Mouse (Mus musculus): ENCODE measurements at regions not wholly inside any gene's neighbourhood (a gene's known extent, or its start where the extent isn't known, plus 50 kb on each side); places are given as distances from the start of the nearest gene placed in this dataset.

DNA sequence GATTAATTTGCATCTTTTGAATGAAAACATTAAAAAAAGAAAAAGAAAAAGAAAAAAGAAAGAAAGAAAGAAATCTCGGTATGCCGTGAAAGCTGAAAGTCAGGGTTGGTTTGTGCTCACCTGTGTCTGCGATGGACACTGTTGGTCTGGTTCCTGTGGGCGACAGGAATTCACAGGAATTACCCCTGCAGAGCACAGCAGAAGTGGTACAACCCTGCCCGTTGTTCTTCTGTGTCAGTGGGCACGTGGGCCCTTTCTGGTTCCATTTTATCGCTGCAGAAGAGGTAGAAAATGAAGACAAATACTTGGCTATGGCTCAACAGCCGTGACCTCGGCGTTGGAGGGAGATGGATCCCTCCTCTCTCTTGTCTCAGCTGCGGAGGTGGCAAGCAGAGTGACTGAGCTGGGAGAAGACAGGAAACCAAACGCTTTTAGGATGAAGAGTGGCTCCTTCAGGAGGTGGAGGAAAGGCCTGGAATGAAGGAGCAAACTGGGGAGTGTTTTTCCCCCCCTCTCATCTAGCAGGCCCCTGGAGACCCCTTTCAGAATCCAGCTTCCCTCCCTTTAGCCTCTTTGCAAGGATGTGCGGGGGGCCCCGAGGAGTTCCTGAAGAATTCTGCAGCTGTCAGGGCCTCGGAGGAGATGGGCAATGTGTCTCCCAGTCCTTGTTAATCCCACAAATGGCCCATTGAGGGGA, 134.7 kb upstream of the Map3k1 start:
- 31% methylated on average over 15 of the region's 15 CpGs for WGBS
- Histone ChIP-seq H3K4me3 (replicated peaks; ENCODE audit: insufficient read depth, low read depth, low read length) (no peak overlapping the region), H3K4me1 (ENCODE audit: control insufficient read depth, insufficient read depth, low read length) (peaks cover 3% of the 10 kb centered on the region; the same call in 1 of the 2 replicates), H3K27ac (ENCODE audit: insufficient read depth, low read length) (no peak overlapping the region), H3K27me3 (ENCODE audit: control insufficient read depth, insufficient read depth, low read length) (no peaks in the 10 kb centered on the region)
- TF ChIP-seq POLR2A (IDR thresholded peaks at IDR 0.05; ENCODE audit: borderline replicate concordance, insufficient read depth, low read length) (no peak), CTCF (IDR thresholded peaks at IDR 0.05; ENCODE audit: borderline replicate concordance, insufficient read depth, low read depth, low read length) (no peak)
- DNase-seq = peak in 1 of 2 experiments; percentile 13

DNA sequence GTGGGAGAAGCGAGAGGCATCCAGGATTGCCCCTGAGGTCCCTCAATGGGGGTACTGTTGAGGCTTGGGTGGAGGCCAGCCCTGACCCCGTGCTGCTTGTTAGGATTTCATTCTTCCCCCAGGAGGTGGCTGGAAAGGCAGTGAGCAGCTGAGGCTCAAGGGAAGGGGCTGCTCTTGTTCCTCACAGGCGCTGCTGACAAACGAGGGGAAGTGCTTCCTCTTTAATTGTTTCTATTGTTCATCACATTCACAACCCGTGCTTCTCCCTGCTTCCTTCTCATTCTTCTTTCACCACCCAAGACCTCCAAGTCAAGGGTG, 135.3 kb upstream of the Map3k1 start:
- 43% methylated on average over 5 of the region's 5 CpGs for whole genome bisulfite sequencing

DNA sequence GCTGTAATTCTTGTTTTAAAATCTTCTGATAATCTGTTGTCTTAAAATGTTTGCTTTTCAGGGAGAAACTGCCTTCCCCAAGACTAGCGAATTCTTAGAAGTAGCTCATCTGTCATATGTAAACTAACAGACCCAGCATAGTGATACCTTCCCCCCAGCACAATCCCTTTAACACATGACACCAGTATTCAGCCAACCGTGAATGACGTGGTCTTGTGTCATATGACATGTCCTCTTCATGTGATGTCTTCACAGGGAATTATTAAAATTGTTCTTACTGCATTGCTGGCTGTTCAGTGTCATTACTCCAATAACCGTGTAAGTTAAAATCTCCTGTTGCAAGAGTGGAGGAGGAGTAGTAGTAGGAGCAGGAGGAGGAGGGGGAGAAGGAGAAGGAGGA, 137.5 kb upstream of the Map3k1 start:
- Histone ChIP-seq H3K4me1 (ENCODE audit: control insufficient read depth, insufficient read depth, low read length) (peaks cover 3% of the 10 kb centered on the region; the same call in 1 of the 2 replicates), H3K27me3 (ENCODE audit: control insufficient read depth, insufficient read depth, low read length) (no peaks in the 10 kb centered on the region), H3K27ac (ENCODE audit: insufficient read depth, low read length) (no peak overlapping the region), H3K4me3 (replicated peaks; ENCODE audit: insufficient read depth, low read depth, low read length) (no peak overlapping the region)
- no peak for DNase-seq
- TF ChIP-seq CTCF (IDR thresholded peaks at IDR 0.05; ENCODE audit: borderline replicate concordance, insufficient read depth, low read depth, low read length) = no peak
- no peak for TF ChIP-seq POLR2A (IDR thresholded peaks at IDR 0.05; ENCODE audit: borderline replicate concordance, insufficient read depth, low read length)
- WGBS = 82% methylated on average over 4 of the region's 4 CpGs

More for the DNA sequence above, 135.3 kb upstream of the Map3k1 start:
- no peak overlapping the region for H3K4me3 ChIP-seq (replicated peaks; ENCODE audit: insufficient read depth, low read depth, low read length)
- H3K27ac ChIP-seq (ENCODE audit: insufficient read depth, low read length) = no peak overlapping the region
- peaks cover 3% of the 10 kb centered on the region; the same call in 1 of the 2 replicates for H3K4me1 ChIP-seq (ENCODE audit: control insufficient read depth, insufficient read depth, low read length)
- no peak for DNase-seq
- TF ChIP-seq POLR2A (IDR thresholded peaks at IDR 0.05; ENCODE audit: borderline replicate concordance, insufficient read depth, low read length) (no peak), CTCF (IDR thresholded peaks at IDR 0.05; ENCODE audit: borderline replicate concordance, insufficient read depth, low read depth, low read length) (no peak)
- no peaks in the 10 kb centered on the region for H3K27me3 ChIP-seq (ENCODE audit: control insufficient read depth, insufficient read depth, low read length)

DNA sequence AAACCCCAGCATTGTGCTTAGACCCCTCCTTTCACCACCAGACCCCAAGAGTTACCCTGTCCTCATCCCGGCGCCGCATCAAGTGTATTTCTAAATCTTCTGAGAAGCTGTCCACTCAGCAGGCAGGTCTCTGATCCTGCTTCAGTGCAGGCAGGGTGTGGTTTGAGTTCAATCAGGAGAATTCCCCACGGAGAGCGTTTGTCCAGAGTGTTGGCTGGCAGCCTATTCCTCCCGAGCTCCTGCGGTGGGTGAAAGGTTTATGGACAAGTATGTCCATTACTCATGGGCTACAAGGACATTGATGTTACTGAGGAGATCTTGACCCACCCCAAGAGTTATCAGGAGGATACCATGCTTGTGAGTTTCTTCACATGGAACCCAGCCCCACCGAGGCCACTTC, 138.0 kb upstream of the Map3k1 start:
- Histone ChIP-seq H3K27me3 (ENCODE audit: control insufficient read depth, insufficient read depth, low read length) (no peaks in the 10 kb centered on the region), H3K4me3 (replicated peaks; ENCODE audit: insufficient read depth, low read depth, low read length) (no peak overlapping the region), H3K4me1 (ENCODE audit: control insufficient read depth, insufficient read depth, low read length) (peaks cover 3% of the 10 kb centered on the region; the same call in 1 of the 2 replicates), H3K27ac (ENCODE audit: insufficient read depth, low read length) (no peak overlapping the region)
- no peak for TF ChIP-seq CTCF (IDR thresholded peaks at IDR 0.05; ENCODE audit: borderline replicate concordance, insufficient read depth, low read depth, low read length)
- TF ChIP-seq POLR2A (IDR thresholded peaks at IDR 0.05; ENCODE audit: borderline replicate concordance, insufficient read depth, low read length) = no peak
- WGBS = 61% methylated on average over 8 of the region's 8 CpGs
- no peak for DNase-seq

DNA sequence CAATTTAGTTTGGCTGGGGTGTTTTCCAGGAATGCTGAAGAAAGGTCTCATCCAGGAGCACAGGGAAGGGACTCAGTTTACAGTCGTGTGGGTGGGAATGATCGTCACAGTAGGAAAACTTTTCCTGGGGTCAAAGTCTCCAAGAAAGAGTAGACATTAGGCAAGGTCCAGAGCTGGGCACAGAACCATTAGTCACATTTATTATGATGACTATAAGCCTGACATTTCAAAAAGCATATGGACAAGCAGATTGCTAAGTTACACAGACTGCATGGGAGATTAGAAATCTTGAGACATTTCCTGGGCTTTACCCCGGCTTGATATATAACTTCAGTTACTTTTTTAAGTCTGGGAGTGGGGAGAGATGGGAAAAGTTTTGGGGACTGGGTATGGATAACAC, 139.6 kb upstream of the Map3k1 start:
- peaks cover 3% of the 10 kb centered on the region; the same call in 1 of the 2 replicates for H3K4me1 ChIP-seq (ENCODE audit: control insufficient read depth, insufficient read depth, low read length)
- WGBS = 83% methylated on average over 3 of the region's 3 CpGs
- H3K27me3 ChIP-seq (ENCODE audit: control insufficient read depth, insufficient read depth, low read length) = no peaks in the 10 kb centered on the region
- no peak for DNase-seq
- TF ChIP-seq CTCF (IDR thresholded peaks at IDR 0.05; ENCODE audit: borderline replicate concordance, insufficient read depth, low read depth, low read length) (no peak), POLR2A (IDR thresholded peaks at IDR 0.05; ENCODE audit: borderline replicate concordance, insufficient read depth, low read length) (no peak)
- no peak overlapping the region for H3K4me3 ChIP-seq (replicated peaks; ENCODE audit: insufficient read depth, low read depth, low read length)
- H3K27ac ChIP-seq (ENCODE audit: insufficient read depth, low read length) = no peak overlapping the region

DNA sequence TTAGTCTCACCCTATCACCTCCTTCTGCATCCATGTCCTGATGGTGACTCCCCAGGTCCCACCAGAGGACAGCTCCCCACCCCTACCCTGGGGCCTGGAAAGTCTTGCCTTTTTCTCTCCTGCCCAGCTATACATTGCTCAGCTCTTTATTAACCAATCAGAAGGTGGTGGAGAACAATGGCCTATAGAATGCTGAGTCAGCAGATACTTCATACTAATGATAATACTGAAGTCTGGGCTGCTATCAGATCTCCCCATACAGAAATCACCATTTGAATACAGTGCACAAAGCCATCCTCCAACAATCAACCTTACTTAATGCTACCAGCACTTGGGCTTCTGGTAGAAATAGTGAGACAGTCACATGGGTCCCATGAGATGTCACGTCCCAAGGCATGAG, 141.2 kb upstream of the Map3k1 start:
- no peak for DNase-seq
- WGBS = 98% methylated on average over 1 of the region's 1 CpGs
- no peaks in the 10 kb centered on the region for H3K27me3 ChIP-seq (ENCODE audit: control insufficient read depth, insufficient read depth, low read length)
- no peak overlapping the region for H3K27ac ChIP-seq (ENCODE audit: insufficient read depth, low read length)
- no peak overlapping the region for H3K4me3 ChIP-seq (replicated peaks; ENCODE audit: insufficient read depth, low read depth, low read length)
- TF ChIP-seq CTCF (IDR thresholded peaks at IDR 0.05; ENCODE audit: borderline replicate concordance, insufficient read depth, low read depth, low read length) = no peak
- TF ChIP-seq POLR2A (IDR thresholded peaks at IDR 0.05; ENCODE audit: borderline replicate concordance, insufficient read depth, low read length) = no peak
- no peaks in the 10 kb centered on the region for H3K4me1 ChIP-seq (ENCODE audit: control insufficient read depth, insufficient read depth, low read length)

DNA sequence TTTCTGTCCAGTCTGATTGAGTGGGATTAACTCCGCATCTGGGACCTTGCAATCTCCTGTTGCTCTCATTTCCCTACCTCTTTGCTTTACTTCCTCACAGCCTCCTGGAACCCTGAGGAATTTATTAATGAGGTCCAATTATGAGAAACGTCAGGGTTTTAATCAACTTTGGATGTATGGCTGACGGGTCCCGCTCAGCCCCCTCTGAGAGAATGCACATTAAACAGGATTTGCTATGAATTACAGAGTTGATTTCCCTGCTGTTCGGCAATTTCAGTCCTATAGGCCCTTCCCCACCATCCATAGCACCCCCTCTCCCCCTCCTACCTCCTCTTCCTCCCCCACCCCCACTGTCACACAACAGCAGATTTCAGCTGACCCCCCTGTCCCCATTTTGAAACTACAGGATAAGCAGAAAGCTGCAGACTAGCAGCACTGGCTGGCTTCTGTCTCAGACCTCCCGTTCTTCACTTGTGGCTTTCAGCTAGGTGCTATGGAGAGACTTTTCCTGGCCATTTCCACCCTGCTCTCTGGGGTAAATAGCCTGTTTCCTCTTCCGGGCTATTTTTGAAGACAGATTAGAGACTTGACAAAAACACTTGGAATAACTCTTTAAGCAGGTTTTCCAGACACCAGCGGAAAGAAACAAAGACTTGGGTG, 145.2 kb upstream of the Map3k1 start:
- no peak overlapping the region for H3K4me3 ChIP-seq (replicated peaks; ENCODE audit: insufficient read depth, low read depth, low read length)
- H3K27me3 ChIP-seq (ENCODE audit: control insufficient read depth, insufficient read depth, low read length) = no peaks in the 10 kb centered on the region
- WGBS = 81% methylated on average over 8 of the region's 8 CpGs
- no peak for DNase-seq
- H3K4me1 ChIP-seq (ENCODE audit: control insufficient read depth, insufficient read depth, low read length) = 0 out of 2 replicates have a peak, but pooled peaks cover 3% of the 10 kb centered on the region
- no peak overlapping the region for H3K27ac ChIP-seq (ENCODE audit: insufficient read depth, low read length)
- TF ChIP-seq POLR2A (IDR thresholded peaks at IDR 0.05; ENCODE audit: borderline replicate concordance, insufficient read depth, low read length) (no peak), CTCF (IDR thresholded peaks at IDR 0.05; ENCODE audit: borderline replicate concordance, insufficient read depth, low read depth, low read length) (no peak)

DNA sequence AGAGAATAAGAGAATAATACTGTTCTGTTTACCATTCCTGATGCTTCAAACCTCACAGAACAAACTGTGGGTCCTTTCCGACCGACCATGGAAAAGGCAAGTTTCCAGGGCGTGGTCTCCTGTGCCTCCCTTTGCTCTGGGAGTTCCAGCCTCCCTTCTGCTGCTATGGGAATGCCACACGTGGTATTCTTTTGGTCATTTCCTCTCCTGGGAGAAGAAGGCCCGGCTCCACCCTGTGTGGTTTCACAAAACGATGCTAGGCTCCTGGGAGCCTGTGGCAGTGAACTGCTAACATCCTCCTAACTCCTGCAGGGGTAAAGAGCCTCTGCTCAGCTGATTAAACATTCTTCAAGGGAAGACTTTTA, 145.7 kb upstream of the Map3k1 start:
- TF ChIP-seq POLR2A (IDR thresholded peaks at IDR 0.05; ENCODE audit: borderline replicate concordance, insufficient read depth, low read length) = no peak
- Histone ChIP-seq H3K4me1 (ENCODE audit: control insufficient read depth, insufficient read depth, low read length) (0 out of 2 replicates have a peak, but pooled peaks cover 3% of the 10 kb centered on the region), H3K27me3 (ENCODE audit: control insufficient read depth, insufficient read depth, low read length) (no peaks in the 10 kb centered on the region), H3K4me3 (replicated peaks; ENCODE audit: insufficient read depth, low read depth, low read length) (no peak overlapping the region), H3K27ac (ENCODE audit: insufficient read depth, low read length) (no peak overlapping the region)
- no peak for DNase-seq
- WGBS = 30% methylated on average over 6 of the region's 6 CpGs

All from cerebellum, adult 2 months (tissue).